In the genomic region with DNA sequence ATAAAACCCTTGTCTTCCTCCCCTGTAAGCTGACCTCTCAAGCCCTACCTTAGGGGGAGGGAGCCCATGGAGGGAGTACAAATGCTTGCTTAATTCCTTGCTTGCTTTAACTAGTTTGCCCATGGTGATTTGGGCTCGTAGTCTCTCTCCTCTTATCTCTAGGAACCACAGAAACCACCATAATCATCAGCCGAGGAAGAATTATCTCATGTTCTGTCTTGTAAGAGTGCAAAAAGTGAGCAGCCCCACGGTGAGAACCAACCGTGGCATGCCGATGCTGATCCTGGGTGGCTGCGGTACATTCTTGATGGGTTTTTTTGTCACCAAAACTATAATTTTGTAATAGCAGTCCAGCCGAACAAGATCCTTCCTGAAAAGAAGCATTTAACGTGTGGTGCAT, we compare ENCODE assay signal across 15 mouse cellular contexts.
"Had no signal": no experiment of that assay in that cellular context is flagged by ENCODE, and none has a peak within 500 bp of the region (broad histone marks: within the 10 kb centered on the region; RNA-seq: fewer than 3 reads in every experiment).

No protein-coding gene starts in this region.

- H3K9ac ChIP-seq: limb, embryonic 15.5 days; lung, embryonic 14.5 days; midbrain, embryonic 15.5 days; neural tube, embryonic 12.5 days had no signal

- H3K9me3 ChIP-seq: limb, embryonic 15.5 days; midbrain, embryonic 15.5 days; neural tube, embryonic 12.5 days had no signal

- H3K27ac ChIP-seq: kidney, postnatal 0 days; limb, embryonic 15.5 days; midbrain, embryonic 15.5 days; neural tube, embryonic 12.5 days had no signal

- H3K4me2 ChIP-seq: limb, embryonic 15.5 days; lung, embryonic 14.5 days; midbrain, embryonic 11.5 days; midbrain, embryonic 15.5 days; neural tube, embryonic 12.5 days had no signal

- H3K27me3 ChIP-seq: limb, embryonic 15.5 days; midbrain, embryonic 15.5 days; neural tube, embryonic 12.5 days had no signal

- DNase-seq: kidney, adult 9 months; kidney, postnatal 36 days; layer of hippocampus, adult 9-11 months; layer of hippocampus, postnatal 36 days; lung, embryonic 14.5 days; lung, postnatal 10 days; lung, postnatal 4 days; right cerebral cortex, postnatal 14 days; thymus, postnatal 36 days had no signal

- H3K4me3 ChIP-seq: limb, embryonic 15.5 days; midbrain, embryonic 15.5 days; neural tube, embryonic 12.5 days had no signal

- H3K36me3 ChIP-seq: limb, embryonic 15.5 days; midbrain, embryonic 15.5 days; neural tube, embryonic 12.5 days had no signal

- ATAC-seq: intestine, embryonic 16.5 days; midbrain, embryonic 15.5 days had no signal
